Mouse (Mus musculus): ENCODE data around the gene Lpin3.

Lpin3 gene

GRCm38 (mm10) chr2:160940930-160941709, 60.6 kb downstream of the Lpin3 start:
- DNase-seq, result no peak

- no peak for DNase-seq
These were observed 62.0 kb downstream of the Lpin3 start for GRCm38 (mm10) chr2:160942443-160942842.

DNA sequence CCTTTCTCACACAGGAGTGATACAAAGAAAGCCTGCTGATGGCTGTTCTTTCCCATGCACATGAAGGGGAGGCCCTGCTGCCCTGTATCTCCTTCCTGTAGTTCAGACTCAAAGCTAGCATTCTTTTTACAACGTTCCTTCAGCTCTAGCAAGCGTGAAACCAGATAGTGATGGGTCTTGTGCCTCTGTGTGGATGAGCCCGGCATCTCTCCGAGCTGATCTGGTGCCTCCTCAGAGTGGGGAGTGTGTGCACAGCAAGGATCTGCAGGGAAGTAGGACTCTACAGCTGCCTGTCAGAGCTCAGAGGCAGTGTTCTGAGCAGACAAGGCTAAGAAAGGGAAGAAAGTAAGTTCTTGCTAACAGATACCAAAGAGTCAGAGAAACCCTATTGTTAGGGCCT, 71.1 kb downstream of the Lpin3 start:
- DNase-seq, result no peak

DNA sequence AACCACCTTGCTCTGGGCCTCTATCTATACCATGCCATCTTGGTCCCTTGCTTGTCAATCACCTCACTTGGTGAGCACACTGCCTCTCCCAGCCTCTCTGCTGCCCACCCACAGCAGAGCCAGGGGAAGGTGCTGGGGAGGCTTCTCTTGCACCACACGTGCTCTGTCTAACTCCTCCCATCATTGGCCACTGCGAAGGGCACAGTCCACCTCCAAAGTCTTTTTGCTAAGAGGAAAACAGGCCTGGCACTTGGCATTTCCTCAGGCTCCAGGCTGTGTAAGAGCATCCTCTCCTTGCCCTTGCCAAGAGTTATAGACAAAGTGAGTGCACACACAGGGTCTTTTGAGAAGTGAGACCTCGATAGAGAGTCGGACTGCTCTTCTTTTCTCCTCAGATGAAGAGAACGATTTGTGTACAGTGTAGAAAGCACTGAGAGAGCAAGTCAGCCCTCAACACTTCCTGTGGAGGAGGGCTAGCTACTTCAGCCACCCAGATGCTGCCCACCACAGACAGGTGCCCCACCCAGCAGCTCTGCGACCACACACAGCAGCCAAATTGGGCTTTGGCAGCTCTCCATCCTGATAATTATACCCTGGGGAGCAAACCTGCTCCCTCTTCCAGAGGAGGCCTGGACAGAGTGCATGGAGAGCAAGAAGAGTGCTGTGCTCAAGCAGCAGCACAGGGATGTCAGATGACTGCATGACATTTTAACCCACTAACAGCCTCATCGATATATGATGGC, 72.8 kb downstream of the Lpin3 start:
- no peak for DNase-seq

DNA sequence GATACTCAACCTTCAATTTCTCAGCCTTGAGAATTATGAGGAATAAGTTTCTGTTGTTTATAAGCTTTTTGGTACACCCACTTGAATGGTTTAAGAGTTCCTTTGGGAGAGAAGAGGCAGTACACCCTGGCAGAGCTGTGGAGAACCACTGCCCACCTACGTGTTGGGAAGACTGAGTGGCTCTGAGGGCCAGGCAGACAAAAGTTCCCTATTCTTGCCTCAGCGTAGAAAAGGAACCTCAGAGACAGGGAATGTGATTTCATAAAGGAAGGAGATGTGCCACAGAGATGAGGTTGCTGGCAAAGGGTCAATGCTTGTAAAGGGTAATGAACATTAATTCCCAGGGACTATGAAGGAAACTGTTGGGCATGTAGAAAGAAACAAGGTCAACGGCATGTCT, 74.1 kb downstream of the Lpin3 start:
- DNase-seq, result no peak

DNA sequence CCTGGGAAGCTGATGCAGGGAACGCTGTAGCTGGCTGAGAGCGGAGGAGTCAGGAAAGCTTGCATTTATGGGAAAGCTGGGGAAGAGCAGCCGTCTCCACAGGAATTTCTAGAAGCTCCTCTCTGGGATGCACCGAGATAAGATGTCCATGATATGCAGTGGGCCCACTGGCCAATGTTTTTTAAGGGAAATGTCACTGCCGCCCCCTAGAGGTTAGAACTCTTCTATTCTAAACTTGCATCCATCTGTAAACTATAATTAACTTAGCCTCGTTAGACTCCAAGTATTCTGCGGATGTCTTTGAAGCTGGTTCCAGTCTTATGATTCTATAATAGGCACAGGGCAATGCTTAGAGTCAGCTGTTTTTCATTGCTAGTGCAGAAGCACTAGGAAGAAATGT, 74.9 kb downstream of the Lpin3 start:
- peak; percentile 26 for DNase-seq

Measured in lung, postnatal 14 days (tissue).